Mouse (Mus musculus) C2C12 (cell line): ENCODE results near the gene Kcnj5. TPM values are rescaled to one million over a fixed set of nuclear protein-coding genes. Genes with fewer than 3 reads are reported as not detected.

ENCODE experiments used
- H3K27me3 ChIP-seq: one replicate; pipeline ENCODE4 v1.6.1; 2011; ENCODE audit not compliant: control insufficient read depth, insufficient read depth, insufficient read length
- H3K36me3 ChIP-seq: one replicate; pipeline ENCODE4 v1.6.1; 2011; ENCODE audit not compliant: control insufficient read depth, insufficient read depth
- H3K4me3 ChIP-seq: one replicate; pipeline ENCODE4 v1.5.1; 2011; ENCODE audit warnings: mild to moderate bottlenecking, control low read depth; ENCODE audit not compliant: poor library complexity, insufficient read depth, severe bottlenecking
- H3K79me2 ChIP-seq: one replicate; pipeline ENCODE4 v1.6.1; 2011; ENCODE audit not compliant: control insufficient read depth, insufficient read depth
- H3K79me3 ChIP-seq: one replicate; pipeline ENCODE4 v1.6.1; 2011; ENCODE audit warnings: low read depth, control low read depth
- H3ac ChIP-seq: one replicate; pipeline ENCODE3; 2011; ENCODE audit warnings: low read depth; ENCODE audit not compliant: control insufficient read depth, insufficient read length
- CEBPB ChIP-seq: IDR thresholded peaks from one replicate; pipeline ENCODE4 v1.6.1; 2011; ENCODE audit warnings: low read depth, mild to moderate bottlenecking, control low read depth, moderate library complexity
- CTCF ChIP-seq: IDR thresholded peaks from one replicate; pipeline ENCODE4 v1.5.1; 2011; ENCODE audit not compliant: control insufficient read depth, insufficient read depth, insufficient read length
- FOSL1 ChIP-seq: IDR thresholded peaks from one replicate; pipeline ENCODE4 v1.8.0; 2011; ENCODE audit warnings: mild to moderate bottlenecking, low read length; ENCODE audit not compliant: poor library complexity, insufficient read depth, severe bottlenecking
- MAX ChIP-seq: IDR thresholded peaks from one replicate; pipeline ENCODE4 v1.6.1; 2011; ENCODE audit warnings: mild to moderate bottlenecking, control low read depth
- MYOD1 ChIP-seq: IDR thresholded peaks from one replicate; pipeline ENCODE4 v1.6.1; 2011; ENCODE audit warnings: low read depth; ENCODE audit not compliant: control insufficient read depth, insufficient read length
- MYOG ChIP-seq: IDR thresholded peaks from one replicate; pipeline ENCODE4 v1.6.1; 2011; ENCODE audit not compliant: control insufficient read depth, insufficient read length; ENCODE audit errors: extremely low read depth
- USF1 ChIP-seq: IDR thresholded peaks from one replicate; pipeline ENCODE4 v1.6.1; 2011; ENCODE audit warnings: low read depth, mild to moderate bottlenecking, control low read depth, moderate library complexity
- polyA plus RNA-seq: library from polyadenylated mRNA; unstranded; fragments of >200 nt; fragmentation: generic; extraction: Trizol; gene quantifications from one replicate; pipeline ENCODE4 v1.2.1, GENCODE M21; 2012; ENCODE audit warnings: missing spikeins

Kcnj5 gene
- polyA plus RNA-seq, 1 experiment, result not detected

- Histone ChIP-seq H3K79me3 (no peaks in the 10 kb centered on the region), H3K27me3 (peaks cover 3% of the 10 kb centered on the region), H3K4me3 (no peak overlapping the region), H3K79me2 (no peaks in the 10 kb centered on the region), H3K36me3 (no peaks in the 10 kb centered on the region), H3ac (no peak overlapping the region)
- TF ChIP-seq MAX (no peak), USF1 (no peak)
Measured at GRCm38 (mm10) chr9:32315999-32316398, 28.2 kb downstream of the Kcnj5 start.

- no peaks in the 10 kb centered on the region for H3K79me2 ChIP-seq
Measured at GRCm38 (mm10) chr9:32314071-32314470, 30.1 kb downstream of the Kcnj5 start.

GRCm38 (mm10) chr9:32312208-32312607 is 31.9 kb downstream of the Kcnj5 start:
- TF ChIP-seq CTCF, result no peak
- no peak for TF ChIP-seq USF1
- TF ChIP-seq FOSL1, result no peak
- peaks cover 3% of the 10 kb centered on the region for H3K27me3 ChIP-seq
- H3K4me3 ChIP-seq, result no peak overlapping the region
- no peaks in the 10 kb centered on the region for H3K36me3 ChIP-seq
- no peak overlapping the region for H3ac ChIP-seq
- H3K79me3 ChIP-seq, result no peaks in the 10 kb centered on the region
- H3K79me2 ChIP-seq, result no peaks in the 10 kb centered on the region

More at GRCm38 (mm10) chr9:32314071-32314470, 30.1 kb downstream of the Kcnj5 start:
- no peaks in the 10 kb centered on the region for H3K36me3 ChIP-seq
- H3ac ChIP-seq, result no peak overlapping the region
- no peak overlapping the region for H3K4me3 ChIP-seq
- no peaks in the 10 kb centered on the region for H3K79me3 ChIP-seq
- TF ChIP-seq CEBPB (no peak), CTCF (no peak), MYOD1 (no peak), USF1 (no peak), FOSL1 (no peak), MYOG (no peak), MAX (no peak)
- H3K27me3 ChIP-seq, result peaks cover 3% of the 10 kb centered on the region

- H3K79me3 ChIP-seq, result no peaks in the 10 kb centered on the region
- no peaks in the 10 kb centered on the region for H3K36me3 ChIP-seq
- H3K27me3 ChIP-seq, result peaks cover 3% of the 10 kb centered on the region
- TF ChIP-seq MAX (no peak), USF1 (no peak), MYOG (no peak), CEBPB (no peak), MYOD1 (no peak), CTCF (no peak), FOSL1 (no peak)
- H3K4me3 ChIP-seq, result no peak overlapping the region
- no peaks in the 10 kb centered on the region for H3K79me2 ChIP-seq
- H3ac ChIP-seq, result no peak overlapping the region
Measured at GRCm38 (mm10) chr9:32311786-32312185, 32.4 kb downstream of the Kcnj5 start.

- no peaks in the 10 kb centered on the region for H3K79me3 ChIP-seq
- H3ac ChIP-seq, result no peak overlapping the region
- H3K36me3 ChIP-seq, result no peaks in the 10 kb centered on the region
- H3K79me2 ChIP-seq, result no peaks in the 10 kb centered on the region
- TF ChIP-seq FOSL1, result no peak
- no peak overlapping the region for H3K4me3 ChIP-seq
- peaks cover 7% of the 10 kb centered on the region for H3K27me3 ChIP-seq
Measured at GRCm38 (mm10) chr9:32302501-32303150, 41.5 kb downstream of the Kcnj5 start.

GRCm38 (mm10) chr9:32295061-32295800 is 48.9 kb downstream of the Kcnj5 start:
- Histone ChIP-seq H3K79me3 (no peaks in the 10 kb centered on the region), H3ac (no peak overlapping the region), H3K36me3 (no peaks in the 10 kb centered on the region), H3K4me3 (no peak overlapping the region), H3K27me3 (no peaks in the 10 kb centered on the region), H3K79me2 (no peaks in the 10 kb centered on the region)
- TF ChIP-seq CTCF (no peak), CEBPB (no peak), FOSL1 (no peak), MAX (no peak)
